Mouse (Mus musculus) E14TG2a.4 (cell line): ENCODE measurements around the gene Crim1.

Experiments
- CTCF ChIP-seq: conservative IDR thresholded peaks from 2 replicates; pipeline ENCODE4 v1.5.1; 2014; ENCODE audit warnings: low read length
- NANOG ChIP-seq: IDR thresholded peaks from 2 replicates; pipeline ENCODE4 v1.6.1; 2014; ENCODE audit warnings: borderline replicate concordance, low read length, mixed read lengths
- POU5F1 ChIP-seq: IDR thresholded peaks from 2 replicates; pipeline ENCODE4 v1.6.1; 2014; ENCODE audit warnings: low read length, borderline replicate concordance

- TF ChIP-seq CTCF: no peak
- TF ChIP-seq POU5F1: no peak
- TF ChIP-seq NANOG: no peak
Observed at GRCm38 (mm10) chr17:78213128-78213527, 13.1 kb downstream of the Crim1 start.
